Mouse (Mus musculus) heart, adult 2 months (tissue): ENCODE data around the gene Tbc1d10a.

Source experiments
- CTCF ChIP-seq: fragments of 200-600 bp; IDR thresholded peaks from 2 replicates; pipeline ENCODE4 v1.8.1; 2022; ENCODE audit warnings: antibody characterized with exemption, mild to moderate bottlenecking, moderate library complexity
- POLR2A ChIP-seq: fragments of 200-500 bp; IDR thresholded peaks from 2 replicates; pipeline ENCODE4 v1.6.1; 2011; ENCODE audit warnings: mild to moderate bottlenecking, low read depth, low read length, control low read depth; ENCODE audit not compliant: insufficient read depth

DNA sequence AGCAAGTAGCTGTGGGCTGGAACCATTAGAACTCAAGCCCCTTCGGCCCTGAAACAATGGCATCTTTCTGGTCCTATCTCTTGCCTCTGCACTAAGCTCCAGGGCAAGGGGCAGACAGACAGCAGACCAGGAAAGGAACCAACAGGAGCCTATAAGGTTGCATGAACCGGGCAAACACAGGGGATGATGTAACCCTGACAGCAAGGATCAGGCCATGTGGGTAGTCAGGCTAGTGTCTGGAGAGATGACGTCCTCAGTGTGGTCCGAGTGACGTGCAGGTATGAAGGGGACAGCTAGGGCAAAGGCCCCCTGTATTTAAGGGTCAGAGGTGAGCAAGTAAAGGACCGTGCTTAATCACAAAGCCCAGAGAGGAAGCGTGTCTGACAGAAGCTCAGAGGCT is 63.7 kb downstream of the Tbc1d10a start:
- TF ChIP-seq CTCF: no peak
- no peak for TF ChIP-seq POLR2A
